In genomic region chr5:125737105-125737504, GRCm38 (mm10) we compare ENCODE assay signal across 24 mouse cellular contexts.
DNase-seq lines count a peak whose midpoint lies in the region; ATAC-seq lines count a peak whose summit lies in the region.
"Had no signal": no experiment of that assay in that cellular context is flagged by ENCODE, and none has a peak within 500 bp of the region (broad histone marks: within the 10 kb centered on the region; RNA-seq: fewer than 3 reads in every experiment).

No protein-coding gene starts in this region.

- H3K27me3 ChIP-seq in neural tube, embryonic 11.5 days (ENCODE audit: control insufficient read depth, insufficient read depth, low read length) = no peaks in the 10 kb centered on the region
- H3K27me3 ChIP-seq in neural tube, embryonic 15.5 days (replicated peaks) = no peaks in the 10 kb centered on the region
- H3K27me3 ChIP-seq in embryonic facial prominence, embryonic 11.5 days (ENCODE audit: control insufficient read depth, insufficient read depth, low read length) = no peaks in the 10 kb centered on the region
- H3K27me3 ChIP-seq: CH12.LX; embryonic facial prominence, embryonic 15.5 days had no signal

- H3K9me3 ChIP-seq in neural tube, embryonic 11.5 days (ENCODE audit: control insufficient read depth, low read length) = no peaks in the 10 kb centered on the region
- no peaks in the 10 kb centered on the region for H3K9me3 ChIP-seq in neural tube, embryonic 15.5 days (replicated peaks)
- no peaks in the 10 kb centered on the region for H3K9me3 ChIP-seq in embryonic facial prominence, embryonic 11.5 days (replicated peaks; ENCODE audit: control insufficient read depth, low read length)
- H3K9me3 ChIP-seq: embryonic facial prominence, embryonic 15.5 days had no signal

- 69% methylated on average over 9 of the region's 9 CpGs for WGBS in neural tube, embryonic 11.5 days
- 45% methylated on average over 9 of the region's 9 CpGs for WGBS in neural tube, embryonic 15.5 days
- WGBS in embryonic facial prominence, embryonic 11.5 days = 51% methylated on average over 9 of the region's 9 CpGs

- no peak overlapping the region for H3K9ac ChIP-seq in neural tube, embryonic 11.5 days (ENCODE audit: low read length)
- no peak overlapping the region for H3K9ac ChIP-seq in neural tube, embryonic 15.5 days (replicated peaks)
- no peak overlapping the region for H3K9ac ChIP-seq in embryonic facial prominence, embryonic 11.5 days (replicated peaks; ENCODE audit: low read length)
- H3K9ac ChIP-seq: embryonic facial prominence, embryonic 15.5 days had no signal

- H3K27ac ChIP-seq in neural tube, embryonic 11.5 days (ENCODE audit: low read depth, low read length) = no peak overlapping the region
- no peak overlapping the region for H3K27ac ChIP-seq in neural tube, embryonic 15.5 days (replicated peaks)
- H3K27ac ChIP-seq in embryonic facial prominence, embryonic 11.5 days (replicated peaks; ENCODE audit: low read depth, low read length) = no peak overlapping the region
- H3K27ac ChIP-seq: embryonic facial prominence, embryonic 15.5 days; forebrain, embryonic 10.5 days; gastrocnemius, adult 2 months; heart, embryonic 10.5 days had no signal

- H3K36me3 ChIP-seq in neural tube, embryonic 11.5 days (ENCODE audit: control insufficient read depth, insufficient read depth, low read length) = no peaks in the 10 kb centered on the region
- no peaks in the 10 kb centered on the region for H3K36me3 ChIP-seq in neural tube, embryonic 15.5 days
- no peaks in the 10 kb centered on the region for H3K36me3 ChIP-seq in embryonic facial prominence, embryonic 11.5 days (replicated peaks; ENCODE audit: control insufficient read depth, insufficient read depth, low read depth, low read length)
- H3K36me3 ChIP-seq: embryonic facial prominence, embryonic 15.5 days; forebrain, embryonic 10.5 days; heart, embryonic 10.5 days had no signal

- ATAC-seq in neural tube, embryonic 11.5 days (ENCODE audit: insufficient read depth, low FRiP score, low TSS enrichment) = no peak
- ATAC-seq in neural tube, embryonic 15.5 days (ENCODE audit: low FRiP score) = no peak
- ATAC-seq in embryonic facial prominence, embryonic 11.5 days (replicated peaks; ENCODE audit: insufficient number of reproducible peaks, low FRiP score, low TSS enrichment, low read depth) = 0 out of 2 replicates have a peak, but pooled peaks have one; percentile 62
- ATAC-seq: activated CD4-positive, CD25-positive, alpha-beta regulatory T cell, adult 4 months; forebrain, embryonic 14.5 days; intestine, embryonic 16.5 days; Patski had no signal

- no peak overlapping the region for H3K4me3 ChIP-seq in neural tube, embryonic 11.5 days (ENCODE audit: low read depth, low read length)
- no peak overlapping the region for H3K4me3 ChIP-seq in neural tube, embryonic 15.5 days (replicated peaks)
- no peak overlapping the region for H3K4me3 ChIP-seq in embryonic facial prominence, embryonic 11.5 days (ENCODE audit: low read depth, low read length)
- H3K4me3 ChIP-seq: embryonic facial prominence, embryonic 15.5 days; erythroblast, embryonic 14.5 days; forebrain, embryonic 10.5 days; gastrocnemius, adult 2 months; heart, embryonic 10.5 days had no signal

- H3K4me2 ChIP-seq in neural tube, embryonic 11.5 days (ENCODE audit: low read depth) = no peak overlapping the region
- no peak overlapping the region for H3K4me2 ChIP-seq in neural tube, embryonic 15.5 days
- no peak overlapping the region for H3K4me2 ChIP-seq in embryonic facial prominence, embryonic 11.5 days (ENCODE audit: low read depth, low read length)
- H3K4me2 ChIP-seq: embryonic facial prominence, embryonic 15.5 days had no signal

- DNase-seq in heart, adult 11 months = peak; percentile 86
- no peak for DNase-seq in heart, adult 18-20 months
- peak; percentile 10 for DNase-seq in lung, postnatal 10 days
- DNase-seq in lung, postnatal 36 days = no peak
- peak; percentile 15 for DNase-seq in neural tube, embryonic 11.5 days (ENCODE audit: low spot score)
- peak; percentile 5 for DNase-seq in embryonic facial prominence, embryonic 11.5 days (ENCODE audit: low spot score)
- DNase-seq: adrenal gland, postnatal 14 days; cerebellum, adult 18-20 months; cerebellum, adult 9-11 months; cerebellum, postnatal 36 days; gastrocnemius, adult 2 months; gastrocnemius, postnatal 25 days; heart, postnatal 10 days; heart, postnatal 4 days had no signal

- H3K4me1 ChIP-seq in neural tube, embryonic 11.5 days (ENCODE audit: control insufficient read depth, insufficient read depth, low read length) = no peaks in the 10 kb centered on the region
- no peaks in the 10 kb centered on the region for H3K4me1 ChIP-seq in neural tube, embryonic 15.5 days
- H3K4me1 ChIP-seq in embryonic facial prominence, embryonic 11.5 days (ENCODE audit: control insufficient read depth, insufficient read depth, low read length) = no peaks in the 10 kb centered on the region
- H3K4me1 ChIP-seq: embryonic facial prominence, embryonic 15.5 days; forebrain, embryonic 10.5 days; heart, embryonic 10.5 days had no signal

Comparison
In these comparisons a context has a peak if more than half of its experiments do, and no peak if none do; other contexts are left out.
1. DNase-seq: peak in heart, adult 11 months (single experiment), lung, postnatal 10 days (single experiment), neural tube, embryonic 11.5 days (single experiment) and embryonic facial prominence, embryonic 11.5 days (single experiment); none in heart, adult 18-20 months (0 of 2) and lung, postnatal 36 days (single experiment).